Mouse (Mus musculus) splenic B cell, adult 2 months (primary cell): ENCODE measurements around the gene Arhgef10l.
"Not testable (repeated sequence)": the region's sequence is repeated elsewhere in the genome, so short reads cannot be mapped to it uniquely, and the experiment has no call there.

Source experiments
- DNase-seq: peaks from one replicate; pipeline ENCODE4 v3.0.0-alpha.2; 2011; ENCODE audit warnings: low read depth, low spot score
- H3K27me3 ChIP-seq: 2 replicates; pipeline ENCODE4 v1.6.1; 2012; ENCODE audit warnings: mild to moderate bottlenecking, low read length, moderate library complexity, mixed read lengths; ENCODE audit not compliant: control insufficient read depth, poor library complexity, insufficient read depth, severe bottlenecking
- H3K36me3 ChIP-seq: 2 replicates; pipeline ENCODE4 v1.6.1; 2012; ENCODE audit warnings: mild to moderate bottlenecking, low read length, moderate library complexity, mixed read lengths; ENCODE audit not compliant: control insufficient read depth, poor library complexity, insufficient read depth, severe bottlenecking

Gene Arhgef10l

DNA sequence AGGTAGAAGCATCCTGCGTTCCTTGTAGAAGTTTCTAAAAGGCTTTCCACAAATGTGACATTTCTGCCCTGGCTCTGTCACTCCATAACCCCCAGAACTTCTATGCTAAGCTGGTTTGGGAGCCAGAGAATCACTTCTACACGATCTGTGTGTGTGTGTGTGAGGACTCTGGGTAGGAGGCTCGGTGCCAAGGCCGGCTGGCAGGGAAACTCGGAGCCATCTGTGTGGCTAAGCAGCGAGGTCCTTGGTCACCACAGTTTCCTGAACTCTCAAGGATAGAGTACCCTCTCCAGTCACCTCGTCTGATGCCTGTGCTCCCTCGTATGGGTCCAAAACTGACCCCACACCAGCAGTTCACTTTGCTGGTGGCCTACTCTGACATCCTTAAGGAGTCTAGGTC, 86.2 kb downstream of the Arhgef10l start:
- H3K36me3 ChIP-seq: no peaks in the 10 kb centered on the region
- H3K27me3 ChIP-seq: no peaks in the 10 kb centered on the region
- DNase-seq: no peak

DNA sequence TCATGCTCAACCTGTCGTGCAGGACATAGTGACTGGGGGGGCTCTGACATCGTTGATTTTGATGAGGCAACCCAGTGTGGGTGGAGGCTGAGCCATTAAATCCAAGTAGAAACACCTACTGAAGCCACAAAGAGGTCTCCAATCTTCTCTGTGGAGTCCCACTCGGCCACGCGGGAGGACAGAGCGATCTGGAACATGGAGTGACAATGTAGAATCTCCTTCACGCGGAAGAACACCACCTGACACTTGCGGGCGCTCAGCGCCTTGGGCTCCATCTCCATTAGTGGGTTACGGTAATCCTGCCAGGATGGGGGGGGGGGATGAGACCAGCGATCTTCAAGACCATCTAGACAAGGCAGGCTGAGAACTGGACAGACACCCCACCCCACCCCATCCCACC, 86.7 kb downstream of the Arhgef10l start:
- H3K27me3 ChIP-seq: no peaks in the 10 kb centered on the region
- H3K36me3 ChIP-seq: no peaks in the 10 kb centered on the region
- no peak for DNase-seq

DNA sequence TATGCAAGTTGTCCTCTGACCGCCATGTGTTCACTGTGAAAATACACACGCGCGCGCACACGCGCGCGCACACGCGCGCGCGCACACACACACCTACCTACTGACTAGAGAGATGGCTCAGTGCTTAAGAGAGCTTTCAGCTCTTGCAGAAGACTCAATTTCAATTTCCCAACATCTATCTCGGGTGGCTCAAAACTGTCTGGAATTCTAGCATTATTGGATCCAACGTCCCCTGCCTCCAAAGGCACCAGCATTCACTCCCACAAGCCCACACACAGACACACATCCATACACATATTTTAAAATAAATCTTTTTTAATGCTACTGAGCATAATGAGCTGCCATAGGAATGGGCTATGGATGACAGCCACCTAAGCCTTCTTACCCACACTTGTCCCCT, 89.2 kb downstream of the Arhgef10l start:
- Histone ChIP-seq H3K36me3 (no peaks in the 10 kb centered on the region), H3K27me3 (no peaks in the 10 kb centered on the region)
- DNase-seq: no peak

DNA sequence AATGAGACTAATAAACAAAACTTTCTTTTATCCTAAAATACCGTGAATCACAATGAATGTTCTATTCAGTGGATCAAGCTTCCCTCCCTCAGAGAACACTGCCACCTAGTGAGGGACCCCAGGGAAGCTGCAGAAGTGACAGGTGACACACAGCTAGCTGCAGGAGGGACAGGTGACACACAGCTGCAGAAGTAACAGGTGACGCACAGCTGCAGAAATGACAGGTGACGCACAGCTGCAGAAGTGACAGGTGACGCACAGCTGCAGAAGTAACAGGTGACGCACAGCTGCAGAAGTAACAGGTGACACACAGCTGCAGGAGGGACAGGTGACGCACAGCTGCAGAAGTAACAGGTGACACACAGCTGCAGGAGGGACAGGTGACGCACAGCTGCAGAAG, 90.9 kb downstream of the Arhgef10l start:
- H3K27me3 ChIP-seq, DNase-seq, H3K36me3 ChIP-seq: not testable (repeated sequence)

DNA sequence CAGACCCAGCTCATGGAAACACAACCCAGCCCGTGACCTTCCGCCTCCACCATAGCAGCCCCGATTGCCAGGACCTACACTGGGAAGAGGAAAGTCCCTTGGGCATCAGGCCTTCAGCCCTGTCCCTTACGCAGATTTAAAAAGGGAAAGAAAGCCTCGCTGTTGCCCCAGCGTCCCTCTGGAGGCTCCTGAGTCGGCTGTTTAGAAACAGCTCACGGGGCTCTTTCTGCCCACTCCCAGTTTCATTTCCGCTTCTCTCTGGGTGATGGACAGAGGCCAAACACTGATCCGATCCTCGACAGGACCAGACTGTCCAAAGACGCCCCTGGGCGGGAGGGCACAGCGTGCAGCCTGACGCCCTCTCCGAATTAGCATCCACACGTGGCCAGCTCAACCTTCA, 93.4 kb downstream of the Arhgef10l start:
- Histone ChIP-seq H3K27me3 (no peaks in the 10 kb centered on the region), H3K36me3 (no peaks in the 10 kb centered on the region)
- DNase-seq: no peak

DNA sequence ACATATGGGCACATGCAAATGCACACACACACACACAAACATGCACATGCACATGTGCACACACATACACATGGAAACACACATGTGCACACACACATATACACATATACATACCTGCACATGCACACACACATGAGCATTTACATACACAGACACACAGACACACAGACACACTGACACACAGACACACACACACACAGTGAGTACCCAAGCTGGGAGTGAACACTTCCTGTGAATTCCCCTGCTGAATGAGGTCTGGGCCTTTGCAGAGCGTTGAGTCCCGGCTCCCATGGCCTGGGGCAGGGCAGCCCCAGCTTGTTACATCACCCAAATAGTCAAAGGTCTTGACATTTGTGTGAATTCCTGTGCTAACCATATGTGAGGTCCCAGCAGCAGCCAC, 96.4 kb downstream of the Arhgef10l start:
- Histone ChIP-seq H3K27me3 (no peaks in the 10 kb centered on the region), H3K36me3 (no peaks in the 10 kb centered on the region)
- no peak for DNase-seq

DNA sequence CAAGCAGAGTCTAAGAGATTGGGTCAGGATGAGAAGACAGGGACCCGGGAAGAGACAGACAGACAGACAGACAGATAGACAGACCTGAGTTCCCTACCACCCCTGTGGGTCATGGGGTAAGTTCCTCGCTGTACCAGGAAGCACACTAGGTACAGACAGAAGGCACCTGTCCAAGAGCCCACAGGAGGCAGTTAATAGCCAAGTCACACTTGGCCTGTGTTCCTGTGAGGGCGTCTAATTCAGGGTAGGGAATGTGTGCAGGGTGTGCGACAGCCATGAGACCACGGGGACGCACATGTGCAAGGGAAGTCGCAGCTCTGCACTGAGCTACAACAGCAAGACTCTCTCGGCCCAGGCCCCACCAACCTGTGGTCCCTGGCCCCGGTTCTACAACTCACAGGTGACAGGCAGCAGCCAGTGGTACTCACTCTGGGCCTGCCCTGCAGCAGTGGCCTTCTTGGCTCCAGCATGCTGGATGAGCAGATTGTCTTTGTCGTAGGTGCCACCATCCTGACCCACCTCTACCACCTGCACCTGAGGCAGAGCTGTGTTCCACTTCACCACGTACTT, 97.8 kb downstream of the Arhgef10l start:
- no peaks in the 10 kb centered on the region for H3K36me3 ChIP-seq
- no peak for DNase-seq
- no peaks in the 10 kb centered on the region for H3K27me3 ChIP-seq

DNA sequence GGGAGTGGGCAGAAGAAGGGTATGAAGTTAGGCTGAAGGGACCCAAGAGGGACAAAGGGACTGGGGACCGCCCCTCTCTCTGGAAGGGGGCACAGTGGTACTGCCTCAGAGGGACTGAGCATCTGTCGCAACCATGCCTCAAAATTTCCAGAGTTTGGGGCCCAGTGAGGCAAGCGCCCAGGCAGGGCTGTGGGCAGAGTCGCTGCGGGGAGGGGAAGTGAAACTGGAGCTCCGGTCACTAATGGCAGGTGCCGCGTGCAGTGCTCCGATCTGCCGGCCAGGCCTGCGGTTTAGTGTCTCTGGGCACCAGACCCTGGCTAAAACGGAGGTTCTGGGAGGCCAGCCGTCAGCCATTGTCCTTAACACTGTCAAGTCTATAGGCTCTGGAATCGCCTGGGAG, 99.0 kb downstream of the Arhgef10l start:
- peak; percentile 73 for DNase-seq
- Histone ChIP-seq H3K27me3 (no peaks in the 10 kb centered on the region), H3K36me3 (no peaks in the 10 kb centered on the region)

DNA sequence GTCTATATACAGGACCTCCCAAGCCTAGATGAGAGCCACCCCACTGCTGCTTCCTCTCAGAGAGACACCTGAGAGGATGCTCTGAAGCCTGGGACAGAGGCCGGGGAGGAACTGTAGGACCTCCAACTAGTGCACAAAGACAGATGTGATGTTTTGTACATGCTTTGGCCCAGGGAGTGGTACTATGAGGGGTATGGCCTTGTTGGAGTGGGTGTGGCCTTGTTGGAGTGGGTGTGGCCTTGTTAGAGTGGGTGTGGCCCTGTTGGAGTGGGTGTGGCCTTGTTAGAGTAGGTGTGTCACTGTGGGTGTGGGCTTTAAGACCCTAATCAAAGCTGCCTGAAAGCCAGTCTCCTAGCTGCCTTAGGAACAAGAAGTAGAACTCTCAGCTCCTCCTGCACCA, 101.4 kb downstream of the Arhgef10l start:
- H3K36me3 ChIP-seq, H3K27me3 ChIP-seq, DNase-seq: not testable (repeated sequence)

DNA sequence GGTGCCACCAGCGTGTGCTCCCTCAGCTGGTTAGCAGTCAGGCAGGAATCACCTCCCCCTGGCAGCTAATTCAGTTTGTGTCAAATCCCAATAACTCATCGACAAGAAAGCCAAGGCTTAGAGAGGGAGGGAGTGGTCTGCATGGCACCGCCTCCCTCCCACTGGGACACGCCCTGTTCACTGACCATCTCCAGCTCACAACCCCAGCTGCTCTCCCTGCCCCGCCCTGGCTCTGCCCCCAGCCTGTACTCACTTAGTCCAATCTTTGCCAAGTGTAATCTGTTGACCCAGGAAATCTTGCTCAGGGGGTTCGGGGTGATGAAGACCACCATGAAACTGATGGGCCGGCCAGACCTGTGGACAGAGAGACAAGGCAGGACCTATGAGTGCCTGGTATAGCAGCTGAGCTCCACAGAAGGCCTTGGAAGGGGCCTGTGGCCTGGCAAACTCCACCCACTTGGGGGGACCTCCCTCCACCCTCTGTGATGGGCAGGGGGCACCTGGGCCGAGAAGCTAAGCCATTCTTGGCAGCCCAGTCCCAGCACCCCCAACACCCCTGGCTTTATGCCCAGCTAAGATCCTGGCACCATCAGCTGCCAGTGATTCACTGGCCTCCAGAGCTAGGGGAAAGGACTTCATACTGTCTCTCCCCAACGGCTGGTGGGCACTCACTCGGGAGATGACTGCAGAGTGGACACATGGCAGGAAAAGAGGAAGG, 103.2 kb downstream of the Arhgef10l start:
- Histone ChIP-seq H3K27me3 (no peaks in the 10 kb centered on the region), H3K36me3 (no peaks in the 10 kb centered on the region)
- DNase-seq: no peak

DNA sequence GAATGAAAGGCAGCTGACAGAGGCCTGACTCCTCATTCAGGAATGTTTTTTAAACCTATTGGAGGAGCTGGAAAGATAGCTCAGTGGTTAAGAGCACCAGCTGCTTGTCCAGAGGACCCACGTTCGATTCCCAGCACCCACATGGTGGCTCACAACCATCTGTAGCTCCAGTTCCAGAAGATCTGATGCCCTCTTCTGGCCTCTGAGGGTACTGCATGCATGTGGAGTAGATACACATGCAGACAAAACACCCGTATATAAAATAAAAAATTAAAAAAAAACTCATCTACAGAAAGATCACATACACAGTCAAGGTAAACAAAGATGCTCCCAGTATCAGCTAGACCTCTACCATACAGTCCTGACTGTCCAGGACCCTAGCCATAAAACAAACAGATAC, 104.1 kb downstream of the Arhgef10l start:
- DNase-seq: no peak
- no peaks in the 10 kb centered on the region for H3K27me3 ChIP-seq
- H3K36me3 ChIP-seq: no peaks in the 10 kb centered on the region

DNA sequence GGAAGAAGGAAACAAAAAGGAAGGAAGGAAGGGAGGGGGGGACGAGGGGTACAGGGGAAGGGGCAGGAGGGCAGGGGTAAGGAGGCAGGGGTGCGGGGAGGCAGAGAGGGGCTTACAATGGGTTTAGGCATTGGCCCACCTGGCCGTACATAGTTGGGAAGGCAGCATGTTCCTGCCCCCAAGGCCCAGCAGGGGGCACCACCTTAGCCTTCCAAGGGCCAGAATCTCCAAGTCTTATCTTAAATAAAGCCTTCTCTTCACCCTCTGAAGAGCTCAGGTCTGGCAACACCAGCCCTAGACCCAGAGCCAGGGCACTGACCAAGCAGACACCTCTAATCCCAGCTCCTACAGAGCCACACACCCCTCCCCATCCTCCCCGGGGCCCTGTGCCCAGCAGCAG, 106.0 kb downstream of the Arhgef10l start:
- Histone ChIP-seq H3K27me3 (no peaks in the 10 kb centered on the region), H3K36me3 (no peaks in the 10 kb centered on the region)
- peak; percentile 25 for DNase-seq

DNA sequence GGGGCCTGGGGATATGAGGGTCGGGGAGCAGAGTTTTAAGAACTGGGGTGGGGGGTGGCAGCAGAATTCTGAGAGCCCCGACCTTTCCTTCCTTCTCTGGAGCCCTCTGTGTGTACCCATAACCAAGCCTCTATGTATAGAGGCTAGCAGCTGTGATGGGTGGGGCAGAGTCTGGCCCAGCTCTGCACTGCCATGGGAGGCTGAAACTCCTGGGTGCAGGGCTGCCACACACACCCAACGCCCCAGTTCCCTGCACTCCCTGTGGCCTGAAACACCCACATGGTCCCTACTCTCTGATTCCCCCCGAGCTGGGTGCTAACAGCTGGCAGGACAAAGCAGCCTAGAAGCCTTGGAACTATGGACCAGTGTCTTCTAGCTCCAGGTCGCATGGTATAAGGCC, 107.6 kb downstream of the Arhgef10l start:
- Histone ChIP-seq H3K36me3 (no peaks in the 10 kb centered on the region), H3K27me3 (no peaks in the 10 kb centered on the region)
- no peak for DNase-seq

DNA sequence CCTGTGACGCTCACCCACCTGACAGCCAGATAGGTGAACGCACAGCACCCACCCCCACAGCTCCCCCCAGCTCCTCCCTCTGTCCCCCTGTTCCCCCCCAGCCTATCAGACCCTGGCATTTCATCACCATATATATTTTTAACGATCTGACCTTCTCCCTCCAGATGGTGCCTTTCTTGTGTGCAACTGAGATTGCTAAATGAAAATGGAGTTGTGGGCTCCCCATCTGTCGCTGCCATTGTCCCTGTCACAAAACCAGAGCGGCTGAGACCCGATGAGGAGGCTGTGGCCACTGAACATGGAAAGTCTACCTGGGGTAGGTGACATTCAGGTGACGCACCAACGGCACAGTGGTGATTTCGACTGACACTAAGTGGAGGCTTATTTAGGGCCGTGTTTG, 109.3 kb downstream of the Arhgef10l start:
- DNase-seq: no peak
- no peaks in the 10 kb centered on the region for H3K27me3 ChIP-seq
- H3K36me3 ChIP-seq: no peaks in the 10 kb centered on the region

DNA sequence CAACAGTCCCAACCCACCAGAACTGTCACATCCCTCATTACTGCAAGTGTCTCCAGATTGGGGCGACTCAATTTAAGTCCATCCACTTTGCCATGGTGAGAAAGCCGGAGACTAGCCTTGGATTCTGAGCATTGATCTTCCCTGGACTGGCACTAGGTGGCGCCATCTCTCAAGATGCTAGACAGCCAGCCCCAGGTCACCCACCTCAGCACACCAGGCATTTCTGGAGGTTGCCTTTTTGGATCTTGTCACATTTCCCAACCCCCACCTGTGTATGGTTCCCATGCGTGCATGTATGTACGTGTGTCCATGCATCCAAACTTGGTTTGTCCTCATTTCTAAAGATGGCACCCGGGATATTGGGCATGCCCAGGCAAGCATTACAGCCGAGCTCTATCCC, 110.5 kb downstream of the Arhgef10l start:
- Histone ChIP-seq H3K27me3 (no peaks in the 10 kb centered on the region), H3K36me3 (no peaks in the 10 kb centered on the region)
- DNase-seq: peak; percentile 77

DNA sequence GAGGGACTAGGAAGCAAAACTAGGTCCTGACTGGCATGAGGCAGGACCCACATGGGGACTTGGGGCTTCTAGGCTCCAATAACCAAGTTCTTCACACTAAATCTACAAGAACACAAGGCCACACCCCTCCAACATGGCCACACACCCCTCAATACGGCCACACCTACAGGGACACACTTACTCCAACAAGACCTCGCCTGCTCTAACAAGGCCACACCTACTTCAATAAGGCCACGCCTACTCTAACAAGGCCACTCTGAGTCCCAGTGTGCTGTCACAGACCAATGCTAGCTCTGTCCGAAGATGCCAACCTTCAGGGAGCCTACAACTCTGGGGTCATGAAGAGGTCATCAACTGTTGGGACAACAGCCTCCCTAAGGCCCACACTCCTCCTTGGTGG, 111.3 kb downstream of the Arhgef10l start:
- no peaks in the 10 kb centered on the region for H3K36me3 ChIP-seq
- no peaks in the 10 kb centered on the region for H3K27me3 ChIP-seq
- no peak for DNase-seq
